In genomic region chr19:44372969-44373368, GRCm38 (mm10) we compare ENCODE assay signal across 8 mouse cellular contexts. TPM values are rescaled to one million over a fixed set of nuclear protein-coding genes. Genes with fewer than 3 reads are reported as not detected.
DNase-seq lines count a peak whose midpoint lies in the region; ATAC-seq and TF ChIP-seq lines count a peak whose summit lies in the region.

No protein-coding gene starts in this region.

- H3K4me3 ChIP-seq in bone marrow, adult 2 months (replicated peaks; ENCODE audit: control insufficient read depth, low read depth, low read length), result no peak overlapping the region
- H3K4me3 ChIP-seq in heart, embryonic 14.5 days (ENCODE audit: control insufficient read depth in 1 of 2, insufficient read depth in 1 of 2, low read depth in 1 of 2, low read length in 2 of 2), result no peak overlapping the region
- H3K4me3 ChIP-seq in kidney, postnatal 0 days (replicated peaks; ENCODE audit: low read depth, low read length), result no peak overlapping the region
- H3K4me3 ChIP-seq in liver, embryonic 12.5 days, result no peak overlapping the region
- no peak overlapping the region for H3K4me3 ChIP-seq in neural tube, embryonic 14.5 days (ENCODE audit: low read depth, low read length)

- no peak overlapping the region for H3K4me2 ChIP-seq in heart, embryonic 14.5 days (ENCODE audit: low read length)
- no peak overlapping the region for H3K4me2 ChIP-seq in kidney, postnatal 0 days (ENCODE audit: low read length)
- no peak overlapping the region for H3K4me2 ChIP-seq in liver, embryonic 12.5 days
- no peak overlapping the region for H3K4me2 ChIP-seq in neural tube, embryonic 14.5 days (ENCODE audit: low read depth, low read length)

- peak; percentile 84 for TF ChIP-seq CTCF in bone marrow, adult 2 months (IDR thresholded peaks at IDR 0.05; ENCODE audit: control insufficient read depth, insufficient read depth, low read length)
- TF ChIP-seq CTCF in kidney, postnatal 0 days (IDR thresholded peaks at IDR 0.05; ENCODE audit: low read depth), result peak; percentile 92

- no peaks in the 10 kb centered on the region for H3K9me3 ChIP-seq in heart, embryonic 14.5 days (ENCODE audit: control insufficient read depth, low read length)
- H3K9me3 ChIP-seq in kidney, postnatal 0 days (replicated peaks; ENCODE audit: low read length), result no peaks in the 10 kb centered on the region
- H3K9me3 ChIP-seq in liver, embryonic 12.5 days (replicated peaks), result no peaks in the 10 kb centered on the region
- H3K9me3 ChIP-seq in neural tube, embryonic 14.5 days (ENCODE audit: control insufficient read depth, low read length), result no peaks in the 10 kb centered on the region

- 8% methylated on average over 6 of the region's 6 CpGs for WGBS in bone marrow, adult 2 months
- 13% methylated on average over 6 of the region's 6 CpGs for WGBS in heart, embryonic 14.5 days
- 24% methylated on average over 6 of the region's 6 CpGs for WGBS in kidney, postnatal 0 days
- WGBS in liver, embryonic 12.5 days (ENCODE audit: insufficient replicate concordance), result 16% methylated on average over 6 of the region's 6 CpGs
- 26% methylated on average over 6 of the region's 6 CpGs for WGBS in neural tube, embryonic 14.5 days

- no peaks in the 10 kb centered on the region for H3K36me3 ChIP-seq in heart, embryonic 14.5 days (ENCODE audit: control insufficient read depth, insufficient read depth, low read length)
- H3K36me3 ChIP-seq in kidney, postnatal 0 days (ENCODE audit: insufficient read depth, low read length), result no peaks in the 10 kb centered on the region
- H3K36me3 ChIP-seq in liver, embryonic 12.5 days, result no peaks in the 10 kb centered on the region
- H3K36me3 ChIP-seq in neural tube, embryonic 14.5 days (ENCODE audit: control insufficient read depth, insufficient read depth, low read length), result no peaks in the 10 kb centered on the region

- no peaks in the 10 kb centered on the region for H3K4me1 ChIP-seq in bone marrow, adult 2 months (ENCODE audit: control insufficient read depth, insufficient read depth, low read length)
- H3K4me1 ChIP-seq in heart, embryonic 14.5 days (ENCODE audit: control insufficient read depth in 2 of 2, insufficient read depth in 2 of 2, low read length in 2 of 2), result no peaks in the 10 kb centered on the region
- H3K4me1 ChIP-seq in kidney, postnatal 0 days (replicated peaks; ENCODE audit: insufficient read depth, low read length), result no peaks in the 10 kb centered on the region
- peaks cover 12% of the 10 kb centered on the region for H3K4me1 ChIP-seq in liver, embryonic 12.5 days
- no peaks in the 10 kb centered on the region for H3K4me1 ChIP-seq in neural tube, embryonic 14.5 days (ENCODE audit: control insufficient read depth, insufficient read depth, low read length)

- H3K27me3 ChIP-seq in heart, embryonic 14.5 days (ENCODE audit: control insufficient read depth, insufficient read depth, low read length), result peaks cover 4% of the 10 kb centered on the region; the same call in 1 of the 2 replicates
- H3K27me3 ChIP-seq in kidney, postnatal 0 days (ENCODE audit: insufficient read depth, low read length), result no peaks in the 10 kb centered on the region
- H3K27me3 ChIP-seq in liver, embryonic 12.5 days (replicated peaks), result peaks cover 33% of the 10 kb centered on the region
- no peaks in the 10 kb centered on the region for H3K27me3 ChIP-seq in neural tube, embryonic 14.5 days (ENCODE audit: control insufficient read depth, insufficient read depth, low read length)

- no peak overlapping the region for H3K27ac ChIP-seq in bone marrow, adult 2 months (ENCODE audit: control insufficient read depth, insufficient read depth, low read depth, low read length, poor library complexity)
- no peak overlapping the region for H3K27ac ChIP-seq in heart, embryonic 14.5 days (replicated peaks in 1 of 2; ENCODE audit: control insufficient read depth in 1 of 2, insufficient read depth in 1 of 2, low read depth in 2 of 2, low read length in 2 of 2)
- no peak overlapping the region for H3K27ac ChIP-seq in kidney, postnatal 0 days
- no peak overlapping the region for H3K27ac ChIP-seq in liver, embryonic 12.5 days
- no peak overlapping the region for H3K27ac ChIP-seq in neural tube, embryonic 14.5 days (ENCODE audit: low read depth, low read length)

- no peak for TF ChIP-seq POLR2A in bone marrow, adult 2 months (IDR thresholded peaks at IDR 0.05; ENCODE audit: borderline replicate concordance, control insufficient read depth, low read depth, low read length)

- peak; percentile 88 for ATAC-seq in CD4-positive, CD25-positive, alpha-beta regulatory T cell, adult 4 months
- peak; percentile 95 for ATAC-seq in erythroblast, adult 5-6 weeks (replicated peaks; ENCODE audit: low FRiP score, poor library complexity, severe bottlenecking)
- peak; percentile 76 for ATAC-seq in heart, embryonic 14.5 days (ENCODE audit: insufficient number of reproducible peaks, insufficient read depth, low FRiP score, low read depth)
- ATAC-seq in kidney, postnatal 0 days (replicated peaks; ENCODE audit: low FRiP score, low read depth), result peak; percentile 87; the same call in 1 of the 2 replicates
- ATAC-seq in liver, embryonic 12.5 days, result peak; percentile 81
- ATAC-seq in neural tube, embryonic 14.5 days (ENCODE audit: low read depth), result peak; percentile 75; the same call in 1 of the 2 replicates

- DNase-seq in kidney, postnatal 0 days (ENCODE audit: low spot score), result peak; percentile 92
- DNase-seq in thymus, adult 18-20 months, result peak; percentile 58 to 71

- H3K9ac ChIP-seq in heart, embryonic 14.5 days (ENCODE audit: low read length), result no peak overlapping the region
- H3K9ac ChIP-seq in kidney, postnatal 0 days (ENCODE audit: low read depth, low read length), result no peak overlapping the region
- H3K9ac ChIP-seq in liver, embryonic 12.5 days, result no peak overlapping the region
- no peak overlapping the region for H3K9ac ChIP-seq in neural tube, embryonic 14.5 days (replicated peaks; ENCODE audit: low read depth, low read length)

RNA-seq across cellular contexts. Expression of gene Scd1, which starts 34.7 kb away (rescaled TPM):
- 1 to 10 TPM in 1 of 2 experiments, not detected in 1; 3.2 TPM for polyA plus RNA-seq in CD4-positive, CD25-positive, alpha-beta regulatory T cell, adult 4 months (2017; shearing (Covaris generic))
- polyA plus RNA-seq in bone marrow, adult 2 months (2011; ENCODE audit: insufficient read depth, insufficient read length, low replicate concordance, missing spikeins), result 29.4 and 37.4 TPM in 2 replicates
- 10.0 and 11.3 TPM in 2 replicates for total RNA-seq in erythroblast, adult 5-6 weeks (2015; ENCODE audit: low replicate concordance)
- 9.5 and 11.2 TPM in 2 replicates for total RNA-seq in erythroblast, adult 5-6 weeks (2017; ENCODE audit: low replicate concordance)
- 0.43 and 1.0 TPM in 2 replicates for polyA plus RNA-seq in heart, embryonic 14.5 days (2014; fragmentation: Nextera tagmentation; extraction: Ambion mirVana)
- polyA plus RNA-seq in kidney, postnatal 0 days (2015; fragmentation: Nextera tagmentation; extraction: Ambion mirVana), result 2.0 and 2.2 TPM in 2 replicates
- polyA plus RNA-seq in liver, embryonic 12.5 days (2016; fragmentation: Nextera tagmentation; extraction: Ambion mirVana), result 8.1 and 10.1 TPM in 2 replicates
- 7.6 and 10.9 TPM in 2 replicates for polyA plus RNA-seq in neural tube, embryonic 14.5 days (2014; fragmentation: Nextera tagmentation; extraction: Ambion mirVana)

RNA-seq across cellular contexts. Expression of gene Scd4, which starts 40.1 kb away (rescaled TPM):
- under 1 TPM; 0.42 to 0.59 TPM for polyA plus RNA-seq in CD4-positive, CD25-positive, alpha-beta regulatory T cell, adult 4 months (2017; shearing (Covaris generic))
- polyA plus RNA-seq in bone marrow, adult 2 months (2011; ENCODE audit: insufficient read depth, insufficient read length, low replicate concordance, missing spikeins), result not detected in 2 replicates
- total RNA-seq in erythroblast, adult 5-6 weeks (2015; ENCODE audit: low replicate concordance), result 0.38 TPM in 1 of 2 replicates, not detected in the other
- not detected in 2 replicates for total RNA-seq in erythroblast, adult 5-6 weeks (2017; ENCODE audit: low replicate concordance)
- 2.1 and 2.9 TPM in 2 replicates for polyA plus RNA-seq in heart, embryonic 14.5 days (2014; fragmentation: Nextera tagmentation; extraction: Ambion mirVana)
- polyA plus RNA-seq in kidney, postnatal 0 days (2015; fragmentation: Nextera tagmentation; extraction: Ambion mirVana), result 0.12 and 0.18 TPM in 2 replicates
- 0.04 TPM in 1 of 2 replicates, not detected in the other for polyA plus RNA-seq in liver, embryonic 12.5 days (2016; fragmentation: Nextera tagmentation; extraction: Ambion mirVana)
- 0.13 and 0.15 TPM in 2 replicates for polyA plus RNA-seq in neural tube, embryonic 14.5 days (2014; fragmentation: Nextera tagmentation; extraction: Ambion mirVana)
